Mouse (Mus musculus) spleen, adult 2 months (tissue): ENCODE results near the gene Klhl33. TPM values are rescaled to one million over a fixed set of nuclear protein-coding genes. Genes with fewer than 3 reads are reported as not detected.
A peak's percentile ranks its signal among the peaks of the same experiment; 100 is the strongest.
"Not testable (repeated sequence)": the region's sequence is repeated elsewhere in the genome, so short reads cannot be mapped to it uniquely, and the experiment has no call there.

Source experiments
- DNase-seq, 2 experiments: peaks; one replicate each; pipeline versions ENCODE4 v3.0.0 to v3.0.0-alpha.2; 2012 to 2021; ENCODE audit warnings: low spot score in 2 of 2, low read depth in 1 of 2
- H3K27ac ChIP-seq: fragments of 200-500 bp; 2 replicates; pipeline ENCODE4 v1.5.1; 2012; ENCODE audit warnings: low read length, inconsistent platforms; ENCODE audit not compliant: insufficient read depth
- H3K27me3 ChIP-seq: fragments of 200-500 bp; 2 replicates; pipeline ENCODE4 v1.6.1; 2012; ENCODE audit warnings: mild to moderate bottlenecking, moderate library complexity, low read length, inconsistent platforms; ENCODE audit not compliant: control insufficient read depth, insufficient read depth
- H3K36me3 ChIP-seq: fragments of 200-500 bp; 2 replicates; pipeline ENCODE4 v1.6.1; 2012; ENCODE audit warnings: mild to moderate bottlenecking, low read length, inconsistent platforms; ENCODE audit not compliant: control insufficient read depth, insufficient read depth
- H3K4me1 ChIP-seq: fragments of 200-500 bp; 2 replicates; pipeline ENCODE4 v1.6.1; 2011; ENCODE audit warnings: inconsistent platforms; ENCODE audit not compliant: control insufficient read depth, insufficient read depth, insufficient read length
- H3K4me3 ChIP-seq: fragments of 200-500 bp; 2 replicates; pipeline ENCODE4 v1.5.1; 2011; ENCODE audit warnings: mild to moderate bottlenecking, inconsistent platforms; ENCODE audit not compliant: insufficient read depth, insufficient read length; ENCODE audit errors: extremely low read depth
- CTCF ChIP-seq: fragments of 200-500 bp; IDR thresholded peaks from 2 replicates; pipeline ENCODE4 v1.5.1; 2011; ENCODE audit warnings: mild to moderate bottlenecking, inconsistent platforms; ENCODE audit not compliant: insufficient read depth, insufficient read length, insufficient replicate concordance; ENCODE audit errors: extremely low read depth
- POLR2A ChIP-seq: fragments of 200-500 bp; IDR thresholded peaks from 2 replicates; pipeline ENCODE4 v1.6.1; 2011; ENCODE audit warnings: low read depth, low read length, inconsistent platforms
- WGBS: fragments of 180-500 bp; shearing (Covaris S2); methylation state at CpG from one replicate; pipeline ENCODE4 v1.1.7; 2018; 5-methylcytosine and 5-hydroxymethylcytosine counted together
- polyA plus RNA-seq: library from polyadenylated mRNA; depleted of rRNA; stranded (reverse); fragments of >200 nt; gene quantifications from 2 replicates; pipeline ENCODE4 v1.2.3, GENCODE M21; 2012; rRNA removed

Gene Klhl33
- polyA plus RNA-seq, 1 experiment, result 0.18 TPM

- peak; percentile 55 to 59 for DNase-seq
- 2% methylated on average over 32 of the region's 32 CpGs for WGBS
- Histone ChIP-seq H3K4me3 (peak within 1 kb of the TSS; percentile 87), H3K4me1 (peaks cover 3% of the 10 kb centered on the region; the same call in 1 of the 2 replicates), H3K27me3 (no peaks in the 10 kb centered on the region), H3K36me3 (peaks cover 3% of the 10 kb centered on the region; the same call in 1 of the 2 replicates), H3K27ac (peak within 1 kb of the TSS; percentile 84)
- TF ChIP-seq POLR2A (peak; percentile 5; the same call in 1 of the 2 replicates), CTCF (no peak)
Observed at GRCm38 (mm10) chr14:50869889-50870804, 27.2 kb downstream of the Klhl33 start, which contains the start of gene Tep1. Gene Tep1 (minus strand): TSS chr14:50870560.

- no peak overlapping the region for H3K27ac ChIP-seq
- H3K27me3 ChIP-seq, result no peaks in the 10 kb centered on the region
- peaks cover 3% of the 10 kb centered on the region for H3K36me3 ChIP-seq
- H3K4me1 ChIP-seq, result peaks cover 3% of the 10 kb centered on the region; the same call in 1 of the 2 replicates
- 90% methylated on average over 5 of the region's 5 CpGs for WGBS
- no peak for DNase-seq
- TF ChIP-seq CTCF (no peak), POLR2A (no peak)
- no peak overlapping the region for H3K4me3 ChIP-seq
Observed at GRCm38 (mm10) chr14:50868656-50869055, 28.7 kb downstream of the Klhl33 start.

GRCm38 (mm10) chr14:50868211-50868610 is 29.1 kb downstream of the Klhl33 start:
- DNase-seq, result no peak
- no peaks in the 10 kb centered on the region for H3K27me3 ChIP-seq
- no peak overlapping the region for H3K4me3 ChIP-seq
- WGBS, result 93% methylated on average over 4 of the region's 4 CpGs
- TF ChIP-seq CTCF, result no peak
- no peak for TF ChIP-seq POLR2A
- H3K36me3 ChIP-seq, result peaks cover 3% of the 10 kb centered on the region
- no peak overlapping the region for H3K27ac ChIP-seq
- H3K4me1 ChIP-seq, result peaks cover 3% of the 10 kb centered on the region; the same call in 1 of the 2 replicates

- no peak for TF ChIP-seq POLR2A
- no peak for TF ChIP-seq CTCF
- H3K4me1 ChIP-seq, result peaks cover 3% of the 10 kb centered on the region; the same call in 1 of the 2 replicates
- H3K27ac ChIP-seq, result no peak overlapping the region
- H3K27me3 ChIP-seq, result no peaks in the 10 kb centered on the region
- H3K36me3 ChIP-seq, result peaks cover 8% of the 10 kb centered on the region
- 95% methylated on average over 3 of the region's 3 CpGs for WGBS
- no peak for DNase-seq
- H3K4me3 ChIP-seq, result no peak overlapping the region
Observed at GRCm38 (mm10) chr14:50866966-50867365, 30.3 kb downstream of the Klhl33 start.

- H3K36me3 ChIP-seq, result peaks cover 20% of the 10 kb centered on the region
- H3K4me1 ChIP-seq, DNase-seq, H3K27ac ChIP-seq, H3K4me3 ChIP-seq, H3K27me3 ChIP-seq: not testable (repeated sequence)
Observed at GRCm38 (mm10) chr14:50865005-50865404, 32.3 kb downstream of the Klhl33 start.

GRCm38 (mm10) chr14:50862641-50863040 is 34.7 kb downstream of the Klhl33 start:
- DNase-seq, result no peak
- Histone ChIP-seq H3K4me1 (no peaks in the 10 kb centered on the region), H3K4me3 (no peak overlapping the region), H3K27ac (no peak overlapping the region), H3K36me3 (peaks cover 25% of the 10 kb centered on the region), H3K27me3 (no peaks in the 10 kb centered on the region)
- TF ChIP-seq CTCF (no peak), POLR2A (no peak)
- WGBS, result 94% methylated on average over 10 of the region's 10 CpGs

GRCm38 (mm10) chr14:50855788-50856187 is 41.5 kb downstream of the Klhl33 start:
- H3K4me1 ChIP-seq, result no peaks in the 10 kb centered on the region
- TF ChIP-seq POLR2A (no peak), CTCF (no peak)
- peaks cover 39% of the 10 kb centered on the region for H3K36me3 ChIP-seq
- H3K27me3 ChIP-seq, result no peaks in the 10 kb centered on the region
- 90% methylated on average over 5 of the region's 5 CpGs for WGBS
- no peak overlapping the region for H3K27ac ChIP-seq
- DNase-seq, result no peak
- no peak overlapping the region for H3K4me3 ChIP-seq

Other genes with a start within 250 kb of the Klhl33 start
- not detected in 2 replicates for gene Olfr747, start 204.3 kb downstream of the Klhl33 start, polyA plus RNA-seq
- not detected in 2 replicates for gene Olfr748, start 190.1 kb downstream of the Klhl33 start, polyA plus RNA-seq
- not detected in 2 replicates for gene Olfr749, start 152.4 kb downstream of the Klhl33 start, polyA plus RNA-seq
- 24.3 and 28.1 TPM in 2 replicates for gene Ttc5, start 112.0 kb downstream of the Klhl33 start, polyA plus RNA-seq
- gene Ccnb1ip1, start 89.8 kb downstream of the Klhl33 start, polyA plus RNA-seq, result not detected in 2 replicates
- gene Parp2, start 89.7 kb downstream of the Klhl33 start, polyA plus RNA-seq, result 15.6 and 17.5 TPM in 2 replicates
- gene Tep1, start 26.9 kb downstream of the Klhl33 start, polyA plus RNA-seq, result 37.8 and 38.4 TPM in 2 replicates
- gene Osgep, start 27.4 kb upstream of the Klhl33 start, polyA plus RNA-seq, result 74.2 and 145 TPM in 2 replicates
- 22.7 and 26.8 TPM in 2 replicates for gene Apex1, start 27.5 kb upstream of the Klhl33 start, polyA plus RNA-seq
- gene Pip4p1, start 33.3 kb upstream of the Klhl33 start, polyA plus RNA-seq, result 87.3 and 131 TPM in 2 replicates
- 21.4 and 27.0 TPM in 2 replicates for gene Pnp, start 33.6 kb upstream of the Klhl33 start, polyA plus RNA-seq
- gene Gm49342, start 47.0 kb upstream of the Klhl33 start, polyA plus RNA-seq, result 26.2 and 28.4 TPM in 2 replicates
- gene Pnp2, start 58.5 kb upstream of the Klhl33 start, polyA plus RNA-seq, result 2.7 and 3.1 TPM in 2 replicates
- gene Rnase10, start 110.2 kb upstream of the Klhl33 start, polyA plus RNA-seq, result not detected in 2 replicates
- not detected in 2 replicates for gene Rnase9, start 144.4 kb upstream of the Klhl33 start, polyA plus RNA-seq
- not detected in 2 replicates for gene Rnase11, start 152.7 kb upstream of the Klhl33 start, polyA plus RNA-seq
- gene Rnase12, start 160.2 kb upstream of the Klhl33 start, polyA plus RNA-seq, result 0.68 and 1.1 TPM in 2 replicates
- not detected in 2 replicates for gene Olfr750, start 176.9 kb upstream of the Klhl33 start, polyA plus RNA-seq
- gene Rnase4, start 193.6 kb upstream of the Klhl33 start, polyA plus RNA-seq, result 18.2 TPM in 2 replicates
- gene Ang, start 193.6 kb upstream of the Klhl33 start, polyA plus RNA-seq, result 2.8 and 3.5 TPM in 2 replicates
- gene Eddm3b, start 216.9 kb upstream of the Klhl33 start, polyA plus RNA-seq, result not detected in 2 replicates
- gene Rnase6, start 226.4 kb upstream of the Klhl33 start, polyA plus RNA-seq, result 90.3 and 109 TPM in 2 replicates
- 1,669 and 1,717 TPM in 2 replicates for gene Rnase1, start 249.3 kb upstream of the Klhl33 start, polyA plus RNA-seq